Mouse (Mus musculus): ENCODE results near the gene Clec3b.

The Clec3b gene

GRCm38 (mm10) chr9:123153121-123153520 is 2.4 kb downstream of the Clec3b start:
- DNase-seq (ENCODE audit: low spot score in 2 of 2) = peak; percentile 74 to 78

GRCm38 (mm10) chr9:123156910-123157361 is 6.2 kb downstream of the Clec3b start:
- DNase-seq (ENCODE audit: low spot score in 2 of 2) = peak; percentile 71 to 77

- peak; percentile 50 to 64 for DNase-seq (ENCODE audit: low spot score in 2 of 2)
Measured at GRCm38 (mm10) chr9:123157699-123158098, 7.0 kb downstream of the Clec3b start.

GRCm38 (mm10) chr9:123158125-123158836 is 7.5 kb downstream of the Clec3b start:
- no peak for DNase-seq (ENCODE audit: low spot score in 2 of 2)

GRCm38 (mm10) chr9:123159330-123159729 is 8.6 kb downstream of the Clec3b start:
- DNase-seq (ENCODE audit: low spot score in 2 of 2) = peak in 1 of 2 experiments; percentile 49

- DNase-seq (ENCODE audit: low spot score in 2 of 2) = no peak
Measured at GRCm38 (mm10) chr9:123161792-123162191, 11.0 kb downstream of the Clec3b start.

- no peak for DNase-seq (ENCODE audit: low spot score in 2 of 2)
Measured at GRCm38 (mm10) chr9:123162985-123163694, 12.4 kb downstream of the Clec3b start.

GRCm38 (mm10) chr9:123165781-123166443 is 15.2 kb downstream of the Clec3b start:
- no peak for DNase-seq (ENCODE audit: low spot score in 2 of 2)

- no peak for DNase-seq (ENCODE audit: low spot score in 2 of 2)
Measured at GRCm38 (mm10) chr9:123173760-123174159, 23.0 kb downstream of the Clec3b start.

GRCm38 (mm10) chr9:123174356-123174755 is 23.6 kb downstream of the Clec3b start:
- no peak for DNase-seq (ENCODE audit: low spot score in 2 of 2)

- DNase-seq (ENCODE audit: low spot score in 2 of 2) = no peak
Measured at GRCm38 (mm10) chr9:123177380-123178048, 26.8 kb downstream of the Clec3b start.

GRCm38 (mm10) chr9:123180003-123180402 is 29.3 kb downstream of the Clec3b start:
- DNase-seq (ENCODE audit: low spot score in 2 of 2) = no peak

GRCm38 (mm10) chr9:123183226-123183625 is 32.5 kb downstream of the Clec3b start:
- DNase-seq (ENCODE audit: low spot score in 2 of 2) = no peak

- no peak for DNase-seq (ENCODE audit: low spot score in 2 of 2)
Measured at GRCm38 (mm10) chr9:123185546-123185945, 34.8 kb downstream of the Clec3b start.

- no peak for DNase-seq (ENCODE audit: low spot score in 2 of 2)
Measured at GRCm38 (mm10) chr9:123186151-123186550, 35.4 kb downstream of the Clec3b start.

- peak in 1 of 2 experiments; percentile 14 for DNase-seq (ENCODE audit: low spot score in 2 of 2)
Measured at GRCm38 (mm10) chr9:123187589-123187988, 36.8 kb downstream of the Clec3b start.

GRCm38 (mm10) chr9:123188271-123188670 is 37.5 kb downstream of the Clec3b start:
- no peak for DNase-seq (ENCODE audit: low spot score in 2 of 2)

- DNase-seq (ENCODE audit: low spot score in 2 of 2) = no peak
Measured at GRCm38 (mm10) chr9:123200116-123200515, 49.4 kb downstream of the Clec3b start.

- no peak for DNase-seq (ENCODE audit: low spot score in 2 of 2)
Measured at GRCm38 (mm10) chr9:123206526-123206925, 55.8 kb downstream of the Clec3b start.

- DNase-seq (ENCODE audit: low spot score in 2 of 2) = no peak
Measured at GRCm38 (mm10) chr9:123206948-123207347, 56.2 kb downstream of the Clec3b start.
